Mouse (Mus musculus) bone marrow macrophage, adult 2 months (primary cell): ENCODE measurements around the gene Epb41l2.

Source experiments
- CTCF ChIP-seq: IDR thresholded peaks from 2 replicates; pipeline ENCODE4 v1.5.1; 2012; ENCODE audit warnings: low read depth, mild to moderate bottlenecking, low read length, moderate library complexity
- POLR2A ChIP-seq: IDR thresholded peaks from 2 replicates; pipeline ENCODE4 v1.6.1; 2012; ENCODE audit warnings: mild to moderate bottlenecking, low read depth, low read length, borderline replicate concordance

DNA sequence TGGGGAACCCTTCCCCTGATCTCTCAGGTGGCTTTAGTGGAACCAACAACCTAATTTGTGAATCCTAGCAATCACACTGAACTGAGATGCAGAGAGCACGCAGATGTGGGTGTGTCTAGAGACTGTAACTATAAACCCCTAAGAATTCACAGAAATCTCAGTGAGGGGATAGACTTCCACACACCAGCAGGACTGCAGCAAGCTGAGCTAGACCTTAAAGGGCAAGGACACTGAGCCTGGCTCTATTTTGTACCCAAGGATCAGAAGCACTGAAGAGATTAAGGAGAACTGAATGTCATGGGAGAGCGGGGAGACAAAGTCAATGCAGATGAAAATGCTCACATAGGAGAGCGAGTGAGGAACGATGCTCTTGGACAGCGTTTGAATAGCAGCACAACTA is 49.6 kb upstream of the Epb41l2 start:
- TF ChIP-seq CTCF = no peak
- TF ChIP-seq POLR2A = no peak
